Mouse (Mus musculus) heart, embryonic 10.5 days (tissue): ENCODE data around the gene Syce2. TPM values are rescaled to one million over a fixed set of nuclear protein-coding genes. Genes with fewer than 3 reads are reported as not detected.

ENCODE experiments used
- DNase-seq: peaks from one replicate; pipeline ENCODE4 v3.0.0-alpha.2; 2017; ENCODE audit warnings: low spot score
- H3K27ac ChIP-seq: fragments of 300-500 bp; sonication (generic); 2 replicates; pipeline ENCODE4 v1.5.1; 2016; ENCODE audit warnings: mild to moderate bottlenecking
- H3K27me3 ChIP-seq: fragments of 300-500 bp; sonication (generic); 2 replicates; pipeline ENCODE4 v1.6.1; 2016; ENCODE audit warnings: mild to moderate bottlenecking; ENCODE audit not compliant: poor library complexity, insufficient read depth, severe bottlenecking
- H3K36me3 ChIP-seq: fragments of 300-500 bp; sonication (generic); 2 replicates; pipeline ENCODE4 v1.6.1; 2016; ENCODE audit warnings: mild to moderate bottlenecking, moderate library complexity
- H3K4me1 ChIP-seq: fragments of 300-500 bp; sonication (generic); 2 replicates; pipeline ENCODE4 v1.6.1; 2016; ENCODE audit warnings: mild to moderate bottlenecking
- H3K4me3 ChIP-seq: fragments of 300-500 bp; sonication (generic); 2 replicates; pipeline ENCODE4 v1.5.1; 2016; ENCODE audit warnings: mild to moderate bottlenecking, moderate library complexity
- H3K9me3 ChIP-seq: fragments of 300-500 bp; sonication (generic); 2 replicates; pipeline ENCODE4 v1.6.1; 2016; ENCODE audit warnings: mild to moderate bottlenecking, moderate library complexity
- WGBS: fragments of 180-500 bp; shearing (Covaris S2); methylation state at CpG from one replicate; pipeline ENCODE4 v1.1.7; 2016; 5-methylcytosine and 5-hydroxymethylcytosine counted together
- polyA plus RNA-seq: library from polyadenylated mRNA; unstranded; fragments of >200 nt; fragmentation: Nextera tagmentation; extraction: Ambion mirVana; gene quantifications from 2 replicates; pipeline ENCODE4 v1.2.1, GENCODE M21; 2016

Syce2 gene
- polyA plus RNA-seq, 1 experiment from 2014 or later: 64.6 TPM

DNA sequence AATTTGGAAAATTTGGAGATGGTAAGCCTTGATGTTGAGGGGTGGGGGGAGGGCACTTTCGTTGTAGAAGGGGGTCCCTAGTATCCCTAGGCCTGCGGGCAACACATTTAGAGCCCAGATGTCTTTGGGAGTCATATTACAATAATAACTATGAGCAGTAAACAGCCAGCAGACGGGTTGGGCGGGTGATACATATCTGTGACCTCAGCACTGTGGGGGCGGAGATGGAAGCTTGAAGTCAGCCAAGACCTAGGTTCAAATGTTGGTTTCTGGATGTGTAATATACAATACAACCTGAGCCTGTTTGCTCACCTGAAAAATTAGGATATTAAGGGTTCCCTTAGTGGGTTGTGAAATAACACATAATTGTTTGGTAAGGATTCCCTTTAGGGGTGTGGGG, 38.0 kb downstream of the Syce2 start:
- Histone ChIP-seq H3K4me3 (no peak overlapping the region), H3K4me1 (peaks cover 24% of the 10 kb centered on the region), H3K27me3 (peaks cover 66% of the 10 kb centered on the region), H3K9me3 (no peaks in the 10 kb centered on the region), H3K27ac (no peak overlapping the region), H3K36me3 (no peaks in the 10 kb centered on the region)
- 72% methylated on average over 5 of the region's 5 CpGs for WGBS
- no peak for DNase-seq

DNA sequence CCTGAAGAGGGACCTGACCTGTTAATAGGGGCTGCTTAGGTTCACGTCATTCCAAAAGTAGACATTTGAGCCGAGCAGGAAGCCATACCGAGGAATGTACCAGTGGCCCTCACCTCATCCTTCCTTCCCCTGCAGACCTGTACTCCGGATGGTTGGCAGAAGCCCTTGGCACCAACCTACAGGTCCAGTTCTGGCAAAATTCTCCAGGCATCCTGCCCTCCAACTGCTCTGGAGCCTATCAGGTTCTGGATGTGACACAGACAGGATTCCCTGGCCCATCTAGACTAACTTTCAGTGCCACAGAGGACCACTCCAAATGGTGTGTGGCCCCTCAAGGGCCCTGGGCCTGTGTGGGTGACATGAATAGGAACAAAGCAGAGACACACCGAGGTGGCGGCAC, 38.6 kb downstream of the Syce2 start:
- no peak for DNase-seq
- WGBS: 84% methylated on average over 6 of the region's 6 CpGs
- H3K27me3 ChIP-seq: peaks cover 70% of the 10 kb centered on the region

DNA sequence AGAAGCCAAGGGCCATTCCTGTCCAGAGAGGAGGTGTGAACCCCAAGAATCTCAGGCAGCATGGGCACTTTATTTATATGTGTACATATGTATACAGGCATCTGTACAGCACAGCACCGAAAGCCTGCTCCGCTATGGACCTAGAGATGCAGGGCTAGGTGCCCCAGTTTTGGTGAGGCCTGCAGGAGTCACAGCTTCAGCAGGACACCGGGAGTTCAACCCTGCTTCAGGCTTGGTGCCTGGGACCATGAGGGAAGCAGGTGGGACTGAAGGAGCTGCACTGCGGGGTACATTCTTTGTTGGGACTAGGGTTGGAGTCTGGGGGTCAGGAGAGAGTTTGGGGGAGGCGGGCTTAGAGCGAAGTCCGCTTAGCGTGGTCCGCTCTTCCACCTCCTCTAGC, 39.9 kb downstream of the Syce2 start:
- Histone ChIP-seq H3K4me1 (peaks cover 24% of the 10 kb centered on the region), H3K27me3 (peaks cover 83% of the 10 kb centered on the region), H3K36me3 (no peaks in the 10 kb centered on the region), H3K4me3 (no peak overlapping the region), H3K27ac (no peak overlapping the region), H3K9me3 (no peaks in the 10 kb centered on the region)
- 72% methylated on average over 9 of the region's 9 CpGs for WGBS
- DNase-seq: peak; percentile 73

More for the DNA sequence above, 38.6 kb downstream of the Syce2 start:
- H3K4me1 ChIP-seq: peaks cover 24% of the 10 kb centered on the region
- no peaks in the 10 kb centered on the region for H3K36me3 ChIP-seq
- no peak overlapping the region for H3K4me3 ChIP-seq
- no peak overlapping the region for H3K27ac ChIP-seq
- no peaks in the 10 kb centered on the region for H3K9me3 ChIP-seq

DNA sequence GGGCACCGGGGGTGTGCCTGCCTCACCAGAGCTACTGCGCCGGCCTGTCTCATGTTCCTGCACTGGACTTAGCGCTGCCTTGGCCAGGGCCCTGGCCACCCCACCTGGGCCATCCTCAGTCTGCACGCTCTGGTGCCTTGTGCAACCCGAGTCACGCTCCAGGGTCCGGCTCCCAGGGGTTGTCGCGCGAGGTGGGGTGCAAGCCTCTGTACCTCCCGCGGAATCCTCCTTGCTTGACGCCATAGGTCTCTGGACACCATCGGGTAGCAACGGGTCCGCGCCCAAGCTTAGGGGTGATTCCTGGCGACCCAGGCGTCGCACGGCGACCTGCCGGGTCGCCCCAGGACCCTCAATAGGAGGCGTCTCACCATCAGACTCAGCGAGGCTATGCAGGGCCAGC, 40.5 kb downstream of the Syce2 start:
- peak overlapping the region; percentile 64 for H3K4me3 ChIP-seq
- peak; percentile 73 for DNase-seq
- no peaks in the 10 kb centered on the region for H3K36me3 ChIP-seq
- peaks cover 88% of the 10 kb centered on the region for H3K27me3 ChIP-seq
- no peak overlapping the region for H3K27ac ChIP-seq
- no peaks in the 10 kb centered on the region for H3K9me3 ChIP-seq
- 16% methylated on average over 27 of the region's 27 CpGs for WGBS
- H3K4me1 ChIP-seq: peaks cover 24% of the 10 kb centered on the region

DNA sequence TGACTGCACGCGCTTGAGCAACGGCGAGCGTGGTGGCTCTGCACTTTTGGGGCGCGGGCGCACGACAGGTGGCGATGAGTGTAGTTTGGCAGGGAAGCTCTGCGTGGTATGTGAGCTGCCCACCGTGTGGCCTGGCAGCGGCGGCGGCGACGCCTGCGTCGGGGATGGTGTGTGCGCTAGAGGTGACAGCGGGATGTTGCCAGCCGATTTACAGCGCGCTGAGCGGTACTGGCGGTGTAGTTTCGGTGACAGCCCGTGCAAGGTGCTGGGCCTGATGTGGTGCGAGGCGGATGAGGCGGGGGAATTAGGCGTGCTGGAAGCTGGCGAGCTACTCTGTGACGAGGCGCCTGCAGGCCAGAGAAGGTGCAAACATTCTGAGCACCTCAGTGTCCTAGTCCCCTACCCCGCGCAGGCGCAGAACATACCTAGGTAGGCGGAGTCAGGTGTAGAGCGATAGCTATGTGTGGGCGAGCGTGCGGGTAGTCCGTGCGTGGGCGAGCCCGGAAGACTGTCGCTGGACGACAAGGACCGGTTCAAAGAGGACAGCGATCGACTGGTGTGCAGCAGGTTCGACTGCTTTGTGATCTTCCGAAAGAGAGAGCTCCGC, 41.1 kb downstream of the Syce2 start:
- WGBS: 1% methylated on average over 55 of the region's 55 CpGs
- Histone ChIP-seq H3K4me1 (peaks cover 24% of the 10 kb centered on the region), H3K27me3 (peaks cover 94% of the 10 kb centered on the region), H3K27ac (peak overlapping the region; percentile 47), H3K9me3 (no peaks in the 10 kb centered on the region), H3K4me3 (peak overlapping the region; percentile 64), H3K36me3 (no peaks in the 10 kb centered on the region)
- DNase-seq: peak; percentile 92

DNA sequence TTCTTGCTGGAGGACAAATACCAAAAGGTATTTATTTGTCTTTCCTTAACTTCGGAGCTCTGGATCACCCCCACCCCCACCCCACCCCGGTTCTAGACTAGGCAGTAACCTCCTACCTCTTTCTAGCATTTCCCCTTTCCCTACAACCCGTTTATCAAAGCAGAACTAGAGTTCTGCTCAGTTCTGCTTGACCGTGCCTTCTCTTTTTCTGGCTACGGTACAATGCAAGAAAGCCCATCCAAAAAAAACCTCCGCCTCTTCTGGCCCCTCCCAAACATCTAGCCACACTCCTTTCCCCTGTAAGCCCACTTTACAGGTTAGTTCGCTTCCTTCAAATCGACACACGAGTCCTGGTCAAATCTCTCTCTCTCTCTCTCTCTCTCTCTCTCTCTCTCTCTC, 41.6 kb downstream of the Syce2 start:
- Histone ChIP-seq H3K9me3 (no peaks in the 10 kb centered on the region), H3K27me3 (peaks cover 99% of the 10 kb centered on the region), H3K4me1 (peaks cover 23% of the 10 kb centered on the region), H3K27ac (peak overlapping the region; percentile 47), H3K36me3 (no peaks in the 10 kb centered on the region), H3K4me3 (peak overlapping the region; percentile 64)
- 11% methylated on average over 9 of the region's 9 CpGs for WGBS
- no peak for DNase-seq

DNA sequence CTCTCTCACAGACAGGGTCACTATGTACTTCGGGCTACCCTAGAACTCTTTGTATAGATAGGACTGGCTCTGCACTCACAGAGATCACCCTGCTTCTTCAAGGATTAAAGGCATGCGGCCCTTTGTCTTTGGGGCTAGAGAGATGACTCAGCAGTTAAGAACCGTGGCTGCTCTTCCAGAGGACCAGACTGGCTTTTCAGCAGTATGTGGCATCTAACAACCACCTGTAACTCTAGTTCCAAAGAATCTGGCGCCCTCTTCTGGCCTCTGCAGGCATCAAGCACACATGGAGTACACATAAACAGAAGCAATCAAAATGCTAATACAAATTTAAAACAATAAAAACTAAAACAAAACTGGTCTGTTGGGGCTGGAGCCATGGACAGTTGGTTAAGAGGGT, 42.0 kb downstream of the Syce2 start:
- 33% methylated on average over 4 of the region's 4 CpGs for WGBS
- Histone ChIP-seq H3K4me3 (peak overlapping the region; percentile 64; the same call in 1 of the 2 replicates), H3K9me3 (no peaks in the 10 kb centered on the region), H3K27me3 (peaks cover 99% of the 10 kb centered on the region), H3K4me1 (peaks cover 19% of the 10 kb centered on the region), H3K36me3 (no peaks in the 10 kb centered on the region), H3K27ac (no peak overlapping the region; the same call in 1 of the 2 replicates)
- DNase-seq: peak; percentile 76

DNA sequence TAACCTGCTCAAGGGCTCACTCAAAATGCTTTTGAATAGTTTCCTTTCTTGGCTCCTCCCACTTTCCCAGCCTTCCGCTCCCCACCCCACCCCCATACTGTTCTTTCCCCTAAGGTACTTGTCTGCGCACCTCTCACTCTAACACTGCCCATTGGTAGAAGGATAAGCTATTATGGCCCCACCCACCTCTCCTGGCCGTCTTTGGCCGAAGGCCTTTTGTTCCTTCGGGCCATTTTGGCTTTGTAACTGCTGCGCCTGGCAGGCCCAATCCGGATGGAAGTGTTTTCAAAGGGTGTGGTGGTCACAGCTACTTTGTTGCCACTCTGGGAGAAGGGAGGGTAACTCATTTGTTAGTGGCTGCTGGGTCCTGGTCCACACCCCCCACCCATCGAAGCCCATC, 43.4 kb downstream of the Syce2 start:
- no peak overlapping the region for H3K4me3 ChIP-seq
- H3K4me1 ChIP-seq: peaks cover 15% of the 10 kb centered on the region
- no peak overlapping the region for H3K27ac ChIP-seq
- DNase-seq: no peak
- no peaks in the 10 kb centered on the region for H3K36me3 ChIP-seq
- 81% methylated on average over 8 of the region's 8 CpGs for WGBS
- H3K9me3 ChIP-seq: no peaks in the 10 kb centered on the region
- H3K27me3 ChIP-seq: peaks cover 99% of the 10 kb centered on the region

DNA sequence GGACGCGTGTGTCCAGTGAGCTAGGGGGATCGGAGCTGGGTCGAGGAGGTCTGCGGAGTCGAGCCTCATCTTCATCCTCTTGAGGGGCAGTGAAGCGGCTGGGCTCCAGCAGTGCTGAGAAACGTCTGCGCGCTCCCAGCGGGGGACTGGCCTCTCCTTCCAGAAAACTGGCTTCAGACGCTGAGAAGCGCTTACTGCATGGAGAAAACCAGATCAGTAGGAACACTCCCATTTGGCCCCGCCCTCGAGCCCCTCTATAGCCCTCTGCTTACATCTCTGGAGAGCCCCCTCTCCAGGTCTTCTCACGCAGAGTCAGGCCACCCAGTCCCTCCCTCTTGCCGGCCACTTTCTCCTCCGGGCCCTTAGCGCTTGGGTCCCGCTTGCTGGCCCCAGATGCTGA, 45.9 kb downstream of the Syce2 start:
- Histone ChIP-seq H3K27me3 (peaks cover 82% of the 10 kb centered on the region), H3K36me3 (no peaks in the 10 kb centered on the region), H3K4me1 (peaks cover 10% of the 10 kb centered on the region), H3K27ac (no peak overlapping the region), H3K4me3 (0 out of 2 replicates have a peak overlapping the region, but pooled peaks have one; percentile 18), H3K9me3 (no peaks in the 10 kb centered on the region)
- DNase-seq: peak; percentile 69
- 23% methylated on average over 20 of the region's 20 CpGs for WGBS

DNA sequence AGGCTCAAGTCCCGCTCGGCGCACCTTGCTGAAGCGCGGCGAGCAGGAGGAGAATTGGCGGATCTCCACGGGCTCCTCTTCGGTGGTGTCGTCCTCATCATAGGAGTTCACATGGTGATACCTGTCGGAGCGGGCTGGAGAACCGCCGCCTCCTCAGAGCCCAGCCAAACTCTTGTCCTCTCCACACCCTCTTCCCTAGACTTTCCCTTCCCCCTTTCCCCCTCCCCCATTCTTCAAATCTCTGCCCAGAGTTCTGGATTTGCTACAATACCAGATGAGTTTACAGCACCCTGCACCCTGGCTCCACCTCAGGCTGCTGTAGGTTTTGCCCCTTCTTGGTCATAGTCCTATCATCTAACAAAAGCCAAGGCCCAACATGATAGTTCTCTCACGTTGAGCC, 46.7 kb downstream of the Syce2 start:
- 81% methylated on average over 15 of the region's 15 CpGs for WGBS
- Histone ChIP-seq H3K36me3 (no peaks in the 10 kb centered on the region), H3K4me1 (0 out of 2 replicates have a peak, but pooled peaks cover 1% of the 10 kb centered on the region), H3K27me3 (peaks cover 77% of the 10 kb centered on the region), H3K4me3 (no peak overlapping the region), H3K9me3 (no peaks in the 10 kb centered on the region), H3K27ac (no peak overlapping the region)
- DNase-seq: no peak

DNA sequence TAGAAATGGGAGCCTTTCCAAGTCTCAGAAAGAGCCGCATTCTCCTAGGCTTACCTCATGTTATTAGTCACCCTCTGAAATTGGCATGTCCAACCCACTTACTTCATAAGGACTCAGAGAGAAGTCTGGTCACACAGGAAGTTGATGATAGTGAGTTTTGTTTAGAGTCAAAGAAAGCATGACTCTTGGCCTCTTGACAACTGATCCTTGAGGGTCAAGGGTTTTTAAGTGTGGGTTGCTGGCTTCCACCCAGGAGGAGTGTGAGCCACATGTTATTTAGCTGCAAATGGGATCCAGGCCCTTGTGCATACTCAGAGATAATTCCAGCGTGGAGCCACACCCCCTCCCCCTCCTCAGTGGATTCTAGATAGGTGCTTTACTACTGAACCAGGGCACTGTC, 49.7 kb downstream of the Syce2 start:
- 55% methylated on average over 2 of the region's 2 CpGs for WGBS
- H3K36me3 ChIP-seq: no peaks in the 10 kb centered on the region
- H3K4me1 ChIP-seq: no peaks in the 10 kb centered on the region
- peaks cover 73% of the 10 kb centered on the region for H3K27me3 ChIP-seq
- no peak overlapping the region for H3K4me3 ChIP-seq
- no peak overlapping the region for H3K27ac ChIP-seq
- no peaks in the 10 kb centered on the region for H3K9me3 ChIP-seq
- DNase-seq: no peak

DNA sequence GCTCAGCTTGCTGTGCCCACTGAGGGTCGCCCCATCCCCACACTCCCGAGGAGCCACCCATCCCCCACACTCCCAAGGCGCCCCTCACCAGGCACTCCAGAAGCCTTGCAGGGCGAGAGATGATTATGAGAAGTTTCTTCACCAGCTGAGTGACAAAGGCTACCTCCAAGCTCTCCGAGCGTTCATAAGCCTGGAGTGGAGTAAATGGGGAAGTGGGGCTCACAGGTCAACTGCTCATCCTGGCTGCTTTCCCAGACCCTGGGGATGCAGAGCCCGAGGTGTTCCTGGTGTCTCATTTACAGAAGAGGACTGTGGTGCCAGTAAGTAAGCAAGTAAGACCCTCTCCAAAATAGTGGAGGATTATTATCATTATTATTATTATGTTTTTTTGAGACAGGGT, 53.6 kb downstream of the Syce2 start:
- no peaks in the 10 kb centered on the region for H3K9me3 ChIP-seq
- 64% methylated on average over 7 of the region's 7 CpGs for WGBS
- no peak for DNase-seq
- no peaks in the 10 kb centered on the region for H3K36me3 ChIP-seq
- H3K27me3 ChIP-seq: peaks cover 70% of the 10 kb centered on the region
- H3K4me3 ChIP-seq: no peak overlapping the region
- peaks cover 13% of the 10 kb centered on the region for H3K4me1 ChIP-seq
- no peak overlapping the region for H3K27ac ChIP-seq

DNA sequence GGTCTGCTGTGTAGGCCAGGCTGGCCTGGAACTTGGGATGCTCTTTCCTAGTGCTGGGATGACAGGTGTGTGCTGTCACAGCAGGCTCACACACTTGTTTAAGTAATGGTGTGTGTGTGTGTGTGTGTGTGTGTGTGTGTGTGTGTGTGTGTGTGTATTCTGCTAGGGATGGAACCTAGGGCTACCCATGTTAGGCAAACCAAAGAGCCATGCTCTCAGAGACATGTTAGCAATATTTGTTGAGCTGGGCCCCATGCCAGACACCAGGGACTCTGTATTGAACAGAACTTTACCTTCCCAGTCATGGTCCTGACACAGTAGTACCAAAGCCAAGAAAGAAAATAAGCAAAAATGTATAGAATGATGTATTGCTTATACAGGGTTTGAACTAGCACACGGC, 55.6 kb downstream of the Syce2 start:
- Histone ChIP-seq H3K27me3 (peaks cover 85% of the 10 kb centered on the region), H3K4me1 (peaks cover 13% of the 10 kb centered on the region), H3K36me3 (no peaks in the 10 kb centered on the region), H3K9me3 (no peaks in the 10 kb centered on the region), H3K4me3 (no peak overlapping the region), H3K27ac (no peak overlapping the region)
- no peak for DNase-seq
- 61% methylated on average over 1 of the region's 1 CpGs for WGBS
